Mouse (Mus musculus) cerebellum, postnatal 25 days (tissue): ENCODE measurements around the gene Dscaml1.
A peak's percentile ranks its signal among the peaks of the same experiment; 100 is the strongest.

ENCODE experiments used
- DNase-seq, 2 experiments: peaks; one replicate each; pipeline ENCODE4 v3.0.0; 2021; ENCODE audit warnings: mixed read lengths in 2 of 2

The Dscaml1 gene

GRCm38 (mm10) chr9:45457200-45457599, 30.8 kb downstream of the Dscaml1 start:
- no peak for DNase-seq

GRCm38 (mm10) chr9:45458363-45458762, 31.9 kb downstream of the Dscaml1 start:
- peak; percentile 63 to 64 for DNase-seq

- DNase-seq, result no peak
Measured at GRCm38 (mm10) chr9:45465396-45466019, 39.1 kb downstream of the Dscaml1 start.

GRCm38 (mm10) chr9:45468235-45468634, 41.8 kb downstream of the Dscaml1 start:
- DNase-seq, result no peak

- DNase-seq, result no peak
Measured at GRCm38 (mm10) chr9:45470746-45471471, 44.5 kb downstream of the Dscaml1 start.

GRCm38 (mm10) chr9:45471691-45472090, 45.3 kb downstream of the Dscaml1 start:
- no peak for DNase-seq

GRCm38 (mm10) chr9:45474874-45475273, 48.4 kb downstream of the Dscaml1 start:
- no peak for DNase-seq

GRCm38 (mm10) chr9:45480936-45481335, 54.5 kb downstream of the Dscaml1 start:
- DNase-seq, result peak; percentile 41 to 43

GRCm38 (mm10) chr9:45486665-45487074, 60.2 kb downstream of the Dscaml1 start:
- DNase-seq, result peak in 1 of 2 experiments; percentile 7

- DNase-seq, result peak; percentile 28 to 49
Measured at GRCm38 (mm10) chr9:45487179-45487801, 60.9 kb downstream of the Dscaml1 start.

- DNase-seq, result no peak
Measured at GRCm38 (mm10) chr9:45490899-45491298, 64.5 kb downstream of the Dscaml1 start.

GRCm38 (mm10) chr9:45494889-45495288, 68.5 kb downstream of the Dscaml1 start:
- DNase-seq, result no peak

GRCm38 (mm10) chr9:45496340-45496739, 69.9 kb downstream of the Dscaml1 start:
- DNase-seq, result no peak

- no peak for DNase-seq
Measured at GRCm38 (mm10) chr9:45496944-45497343, 70.5 kb downstream of the Dscaml1 start.

GRCm38 (mm10) chr9:45499267-45499666, 72.8 kb downstream of the Dscaml1 start:
- no peak for DNase-seq

- DNase-seq, result no peak
Measured at GRCm38 (mm10) chr9:45500071-45500595, 73.7 kb downstream of the Dscaml1 start.

GRCm38 (mm10) chr9:45501295-45501927, 75.0 kb downstream of the Dscaml1 start:
- DNase-seq, result no peak

GRCm38 (mm10) chr9:45501963-45502641, 75.7 kb downstream of the Dscaml1 start:
- DNase-seq, result no peak

GRCm38 (mm10) chr9:45504977-45505376, 78.5 kb downstream of the Dscaml1 start:
- no peak for DNase-seq

GRCm38 (mm10) chr9:45505487-45505939, 79.1 kb downstream of the Dscaml1 start:
- DNase-seq, result no peak

GRCm38 (mm10) chr9:45507482-45507881, 81.1 kb downstream of the Dscaml1 start:
- no peak for DNase-seq

GRCm38 (mm10) chr9:45510806-45511546, 84.5 kb downstream of the Dscaml1 start:
- DNase-seq, result no peak
